Comparison of ENCODE assay signal across 8 mouse cellular contexts in the genomic region with DNA sequence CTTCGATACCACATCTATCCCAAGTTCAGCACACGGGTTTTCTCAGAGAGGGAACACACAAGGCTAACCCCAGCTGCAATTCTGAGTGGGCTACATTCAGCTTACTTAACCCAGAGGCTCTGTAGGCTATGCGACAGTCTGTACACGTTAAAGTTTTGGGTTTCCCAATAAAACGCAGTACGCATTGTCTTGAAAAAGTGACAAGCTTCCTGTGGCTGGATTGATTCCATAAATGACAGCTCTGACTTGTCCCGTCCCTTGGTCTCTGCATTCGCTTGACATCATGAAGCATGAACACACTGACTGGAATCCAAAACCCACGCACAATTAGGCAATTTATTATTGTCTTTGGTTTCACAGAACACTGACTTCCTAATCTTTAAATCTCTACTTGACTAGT.
"Had no signal": no experiment of that assay in that cellular context is flagged by ENCODE, and none has a peak within 500 bp of the region (broad histone marks: within the 10 kb centered on the region; RNA-seq: fewer than 3 reads in every experiment).

No protein-coding gene starts in this region.

- DNase-seq: kidney, postnatal 25 days; liver, embryonic 13.5 days; lung, adult 2 months; lung, postnatal 14 days; lung, postnatal 4 days; midbrain, embryonic 14.5 days; thymus, adult 18-20 months; thymus, postnatal 36 days had no signal
